Mouse (Mus musculus): Measurements from ENCODE around the gene Hyal3.

GRCm38 (mm10) chr9:107568331-107569261, 12.0 kb upstream of the Hyal3 start:
- TF ChIP-seq POLR2A (IDR thresholded peaks at IDR 0.05; ENCODE audit: borderline replicate concordance, insufficient read depth, low read length): peak; percentile 34; the same call in 1 of the 2 replicates
- no peak for TF ChIP-seq CTCF (IDR thresholded peaks at IDR 0.05; ENCODE audit: borderline replicate concordance, insufficient read depth, low read depth, low read length)
